ENCODE assay signal across 10 mouse cellular contexts in the genomic region with DNA sequence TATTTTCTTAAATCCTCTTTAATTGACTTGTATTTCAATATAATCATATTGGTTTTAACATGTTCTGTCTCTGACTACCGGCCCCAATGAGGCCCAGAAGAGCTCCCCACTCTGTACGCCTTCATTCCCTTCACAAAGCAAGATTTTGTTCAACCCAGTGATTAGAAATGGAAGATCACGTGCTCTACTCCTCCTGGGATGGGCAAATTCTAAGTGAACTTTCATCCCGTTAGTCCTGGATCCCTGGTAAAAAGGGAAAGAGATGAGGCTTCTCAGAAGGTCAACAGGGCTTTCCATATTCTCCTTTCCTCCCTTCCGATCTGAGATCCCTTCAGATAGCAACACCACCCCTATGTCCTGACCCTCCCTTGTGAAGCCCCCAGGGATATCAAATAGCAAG. TPM values are rescaled to one million over a fixed set of nuclear protein-coding genes. Genes with fewer than 3 reads are reported as not detected.
DNase-seq lines count a peak whose midpoint lies in the region; ATAC-seq and TF ChIP-seq lines count a peak whose summit lies in the region.
"Had no signal": no experiment of that assay in that cellular context is flagged by ENCODE, and none has a peak within 500 bp of the region (broad histone marks: within the 10 kb centered on the region; RNA-seq: fewer than 3 reads in every experiment).

No protein-coding gene starts in this region.

- peak overlapping the region; percentile 32 for H3K4me3 ChIP-seq in layer of hippocampus, adult 2 months
- peak overlapping the region; percentile 38 for H3K4me3 ChIP-seq in embryonic facial prominence, embryonic 10.5 days
- H3K4me3 ChIP-seq in hindbrain, postnatal 0 days (ENCODE audit: low read length): no peak overlapping the region
- no peak overlapping the region for H3K4me3 ChIP-seq in myocyte
- H3K4me3 ChIP-seq in thymus, adult 2 months (ENCODE audit: control insufficient read depth, insufficient read depth, low read length): no peak overlapping the region

- H3K4me1 ChIP-seq in embryonic facial prominence, embryonic 10.5 days: peaks cover 47% of the 10 kb centered on the region
- no peaks in the 10 kb centered on the region for H3K4me1 ChIP-seq in hindbrain, postnatal 0 days (ENCODE audit: insufficient read depth, low read length)
- peaks cover under 1% of the 10 kb centered on the region; the same call in 1 of the 2 replicates for H3K4me1 ChIP-seq in thymus, adult 2 months (replicated peaks; ENCODE audit: control insufficient read depth, insufficient read depth, low read length)

- no peaks in the 10 kb centered on the region for H3K36me3 ChIP-seq in embryonic facial prominence, embryonic 10.5 days (replicated peaks)
- H3K36me3 ChIP-seq in hindbrain, postnatal 0 days (ENCODE audit: insufficient read depth, low read length): no peaks in the 10 kb centered on the region
- H3K36me3 ChIP-seq in myocyte (ENCODE audit: control insufficient read depth, insufficient read depth): no peaks in the 10 kb centered on the region
- no peaks in the 10 kb centered on the region for H3K36me3 ChIP-seq in thymus, adult 2 months (ENCODE audit: control insufficient read depth, insufficient read depth, low read length)

- no peaks in the 10 kb centered on the region for H3K79me2 ChIP-seq in myocyte (ENCODE audit: control insufficient read depth, insufficient read depth)

- no peak for TF ChIP-seq CTCF in layer of hippocampus, adult 2 months (conservative IDR thresholded peaks at IDR 0.05)
- no peak for TF ChIP-seq CTCF in hindbrain, postnatal 0 days (IDR thresholded peaks at IDR 0.05; ENCODE audit: low read depth)
- no peak for TF ChIP-seq CTCF in thymus, adult 2 months (IDR thresholded peaks at IDR 0.05; ENCODE audit: borderline replicate concordance, control insufficient read depth, extremely low read depth, insufficient read depth, low read length, poor library complexity)

- no peak for ATAC-seq in hindbrain, postnatal 0 days
- no peak for ATAC-seq in monocyte, adult 5-6 weeks (replicated peaks; ENCODE audit: insufficient number of reproducible peaks, low FRiP score, low TSS enrichment, poor library complexity, severe bottlenecking)
- ATAC-seq: activated CD4-positive, CD25-positive, alpha-beta regulatory T cell, adult 4 months had no signal

- no peak for DNase-seq in layer of hippocampus, adult 2 months (ENCODE audit: low spot score in 2 of 2)
- no peak for DNase-seq in layer of hippocampus, adult 9-11 months
- DNase-seq in embryonic facial prominence, embryonic 10.5 days (ENCODE audit: low spot score): peak; percentile 17
- DNase-seq in hindbrain, postnatal 0 days (ENCODE audit: low spot score): no peak
- DNase-seq in thymus, adult 2 months: no peak
- DNase-seq in right cerebral cortex, postnatal 36 days (ENCODE audit: low spot score in 2 of 2): no peak

- no peak overlapping the region for H3K4me2 ChIP-seq in hindbrain, postnatal 0 days (ENCODE audit: low read depth, low read length)
- peak overlapping the region; percentile 55 for H3K4me2 ChIP-seq in myocyte (ENCODE audit: low read depth)

- WGBS in embryonic facial prominence, embryonic 10.5 days: 11% methylated on average over 5 of the region's 5 CpGs
- 20% methylated on average over 5 of the region's 5 CpGs for WGBS in hindbrain, postnatal 0 days
- WGBS in thymus, adult 2 months: 92% methylated on average over 5 of the region's 5 CpGs

- H3K27ac ChIP-seq in layer of hippocampus, adult 2 months: peak overlapping the region; percentile 90
- H3K27ac ChIP-seq in embryonic facial prominence, embryonic 10.5 days (replicated peaks): peak overlapping the region; percentile 86
- H3K27ac ChIP-seq in hindbrain, postnatal 0 days: peak overlapping the region; percentile 79
- H3K27ac ChIP-seq in thymus, adult 2 months (ENCODE audit: control insufficient read depth, insufficient read depth, low read length): no peak overlapping the region

- no peak for TF ChIP-seq POLR2A in myocyte (IDR thresholded peaks at IDR 0.05; ENCODE audit: insufficient read length, low read depth)
- TF ChIP-seq POLR2A in thymus, adult 2 months (IDR thresholded peaks at IDR 0.05; ENCODE audit: control insufficient read depth, extremely low read depth, insufficient read depth, low read length, poor library complexity): no peak

- no peaks in the 10 kb centered on the region for H3K9me3 ChIP-seq in embryonic facial prominence, embryonic 10.5 days
- no peaks in the 10 kb centered on the region for H3K9me3 ChIP-seq in hindbrain, postnatal 0 days (ENCODE audit: low read length)

- H3K9ac ChIP-seq in hindbrain, postnatal 0 days (replicated peaks; ENCODE audit: low read length): no peak overlapping the region

- H3K27me3 ChIP-seq in embryonic facial prominence, embryonic 10.5 days (replicated peaks; ENCODE audit: low read depth, poor library complexity, severe bottlenecking): peaks cover 5% of the 10 kb centered on the region; the same call in 1 of the 2 replicates
- H3K27me3 ChIP-seq in hindbrain, postnatal 0 days (ENCODE audit: insufficient read depth, low read length): no peaks in the 10 kb centered on the region
- no peaks in the 10 kb centered on the region for H3K27me3 ChIP-seq in myocyte (ENCODE audit: control insufficient read depth, insufficient read depth, insufficient read length)
- H3K27me3 ChIP-seq in thymus, adult 2 months (ENCODE audit: control insufficient read depth, insufficient read depth, low read length): no peaks in the 10 kb centered on the region

- no peak overlapping the region for H3ac ChIP-seq in myocyte (ENCODE audit: control insufficient read depth, insufficient read length)

TF ChIP-seq in myocyte, 11 proteins besides CTCF, POLR2A, EP300 and RAD21:
- TF ChIP-seq SRF (IDR thresholded peaks at IDR 0.05; ENCODE audit: control insufficient read depth, insufficient read length, low read depth) (no peak), TCF3 (IDR thresholded peaks at IDR 0.05; ENCODE audit: insufficient read length, low read depth) (no peak), MAX (IDR thresholded peaks at IDR 0.05; ENCODE audit: low read depth) (no peak), REST (IDR thresholded peaks at IDR 0.05; ENCODE audit: insufficient read depth, insufficient read length) (no peak), TCF12 (IDR thresholded peaks at IDR 0.05; ENCODE audit: insufficient read depth, poor library complexity, severe bottlenecking) (no peak)

RNA-seq across cellular contexts. Expression of a gene that starts 4.3 kb away (rescaled TPM):
- 10 to 100 TPM; 73.6 to 81.8 TPM for total RNA-seq in layer of hippocampus, adult 2 months (2021)
- 13.3 and 14.5 TPM in 2 replicates for polyA plus RNA-seq in embryonic facial prominence, embryonic 10.5 days (2016; fragmentation: Nextera tagmentation; extraction: Ambion mirVana)
- 26.7 and 27.6 TPM in 2 replicates for total RNA-seq in hindbrain, postnatal 0 days (2014; rRNA removed)
- polyA plus RNA-seq in hindbrain, postnatal 0 days (2015; fragmentation: Nextera tagmentation; extraction: Ambion mirVana): 20.1 and 22.2 TPM in 2 replicates
- polyA plus RNA-seq in myocyte (2012; fragmentation: generic; extraction: Trizol): 13.7 TPM
- polyA plus RNA-seq in thymus, adult 2 months (2012; rRNA removed): 38.8 and 43.3 TPM in 2 replicates
- total RNA-seq in monocyte, adult 5-6 weeks (2017): 30.2 to 66.9 TPM (median 42.6 TPM) in 3 replicates

RNA-seq across cellular contexts. Expression of a gene that starts 15.3 kb away (rescaled TPM):
- 10 to 100 TPM; 62.2 to 68.0 TPM for total RNA-seq in layer of hippocampus, adult 2 months (2021)
- 66.4 and 68.4 TPM in 2 replicates for polyA plus RNA-seq in embryonic facial prominence, embryonic 10.5 days (2016; fragmentation: Nextera tagmentation; extraction: Ambion mirVana)
- 66.1 and 72.7 TPM in 2 replicates for total RNA-seq in hindbrain, postnatal 0 days (2014; rRNA removed)
- 108 and 111 TPM in 2 replicates for polyA plus RNA-seq in hindbrain, postnatal 0 days (2015; fragmentation: Nextera tagmentation; extraction: Ambion mirVana)
- 2.5 TPM for polyA plus RNA-seq in myocyte (2012; fragmentation: generic; extraction: Trizol)
- polyA plus RNA-seq in thymus, adult 2 months (2012; rRNA removed): 13.5 and 20.5 TPM in 2 replicates
- not detected in 3 replicates for total RNA-seq in monocyte, adult 5-6 weeks (2017)
- total RNA-seq: neutrophil, adult 5-6 weeks had no signal
- polyA plus RNA-seq: activated CD4-positive, CD25-positive, alpha-beta regulatory T cell, adult 4 months had no signal

RNA-seq across cellular contexts. Expression of a gene that starts 23.0 kb away (rescaled TPM):
- total RNA-seq in layer of hippocampus, adult 2 months (2021): 10 to 100 TPM; 68.8 to 69.4 TPM
- 124 TPM in 2 replicates for polyA plus RNA-seq in embryonic facial prominence, embryonic 10.5 days (2016; fragmentation: Nextera tagmentation; extraction: Ambion mirVana)
- total RNA-seq in hindbrain, postnatal 0 days (2014; rRNA removed): 66.1 and 82.1 TPM in 2 replicates
- polyA plus RNA-seq in hindbrain, postnatal 0 days (2015; fragmentation: Nextera tagmentation; extraction: Ambion mirVana): 134 and 137 TPM in 2 replicates
- 141 TPM for polyA plus RNA-seq in myocyte (2012; fragmentation: generic; extraction: Trizol)
- 88.3 and 92.6 TPM in 2 replicates for polyA plus RNA-seq in thymus, adult 2 months (2012; rRNA removed)
- total RNA-seq in monocyte, adult 5-6 weeks (2017): 42.7 to 62.9 TPM (median 53.8 TPM) in 3 replicates

RNA-seq across cellular contexts. Expression of a gene that starts 29.8 kb away (rescaled TPM):
- total RNA-seq in layer of hippocampus, adult 2 months (2021): 10 to 100 TPM; 11.3 to 11.4 TPM
- polyA plus RNA-seq in embryonic facial prominence, embryonic 10.5 days (2016; fragmentation: Nextera tagmentation; extraction: Ambion mirVana): 6.0 and 8.3 TPM in 2 replicates
- total RNA-seq in hindbrain, postnatal 0 days (2014; rRNA removed): 1.5 and 2.5 TPM in 2 replicates
- polyA plus RNA-seq in hindbrain, postnatal 0 days (2015; fragmentation: Nextera tagmentation; extraction: Ambion mirVana): 6.5 and 8.0 TPM in 2 replicates
- polyA plus RNA-seq in myocyte (2012; fragmentation: generic; extraction: Trizol): 0.19 TPM
- polyA plus RNA-seq in thymus, adult 2 months (2012; rRNA removed): 1.2 TPM in 2 replicates
- 0.11 to 1.7 TPM (median 0.19 TPM) in 3 replicates for total RNA-seq in monocyte, adult 5-6 weeks (2017)

RNA-seq across cellular contexts. Expression of a gene that starts 48.3 kb away (rescaled TPM):
- under 1 TPM; 0.29 to 0.56 TPM for total RNA-seq in layer of hippocampus, adult 2 months (2021)
- 1.3 and 1.4 TPM in 2 replicates for polyA plus RNA-seq in embryonic facial prominence, embryonic 10.5 days (2016; fragmentation: Nextera tagmentation; extraction: Ambion mirVana)
- 0.10 TPM in 1 of 2 replicates, not detected in the other for total RNA-seq in hindbrain, postnatal 0 days (2014; rRNA removed)
- 0.66 and 0.89 TPM in 2 replicates for polyA plus RNA-seq in hindbrain, postnatal 0 days (2015; fragmentation: Nextera tagmentation; extraction: Ambion mirVana)
- polyA plus RNA-seq in myocyte (2012; fragmentation: generic; extraction: Trizol): 0.07 TPM
- polyA plus RNA-seq in thymus, adult 2 months (2012; rRNA removed): 0.71 and 0.84 TPM in 2 replicates
- total RNA-seq in monocyte, adult 5-6 weeks (2017): 1.8 to 3.2 TPM in 2 of 3 replicates, not detected in the other

Comparison
In these comparisons a context has a peak if more than half of its experiments do, and no peak if none do; other contexts are left out.
1. H3K4me3 ChIP-seq: peak in layer of hippocampus, adult 2 months (single experiment) and embryonic facial prominence, embryonic 10.5 days (single experiment); none in hindbrain, postnatal 0 days (single experiment), myocyte (single experiment) and thymus, adult 2 months (single experiment).